ENCODE assay signal across 8 mouse cellular contexts in the genomic region with DNA sequence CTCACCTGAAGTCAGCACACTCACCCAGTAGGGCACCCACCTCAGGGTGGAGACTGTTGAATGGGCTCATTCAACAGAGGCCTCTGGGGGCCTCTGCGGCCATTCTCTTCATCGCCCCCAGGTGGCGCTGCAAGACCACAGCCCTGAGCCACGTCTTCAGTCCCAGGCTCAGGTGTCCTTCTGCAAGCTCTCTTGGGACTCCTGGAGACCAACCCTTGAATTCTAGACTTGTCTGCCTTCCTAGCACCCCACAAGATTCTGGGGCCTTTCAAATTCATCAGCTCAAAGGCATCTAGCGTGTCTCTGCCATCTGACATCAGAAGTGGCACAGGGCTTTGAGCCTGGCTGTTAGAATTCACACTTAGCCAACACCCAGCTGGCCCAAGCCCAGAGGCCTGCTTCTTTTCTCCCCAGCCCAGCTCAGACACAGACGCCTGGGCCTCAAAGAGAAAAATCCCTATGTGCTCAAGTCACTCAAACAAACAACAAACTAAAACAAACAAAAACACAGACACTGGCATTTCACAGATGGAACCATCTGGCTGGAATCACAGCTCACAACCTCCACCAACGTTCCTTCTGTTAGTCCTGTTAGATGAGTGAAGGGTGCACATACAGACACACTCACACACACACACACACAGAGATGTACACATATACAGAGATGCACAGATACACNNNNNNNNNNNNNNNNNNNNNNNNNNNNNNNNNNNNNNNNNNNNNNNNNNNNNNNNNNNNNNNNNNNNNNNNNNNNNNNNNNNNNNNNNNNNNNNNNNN. TPM values are rescaled to one million over a fixed set of nuclear protein-coding genes. Genes with fewer than 3 reads are reported as not detected.
A peak's percentile ranks its signal among the peaks of the same experiment; 100 is the strongest.
DNase-seq lines count a peak whose midpoint lies in the region; ATAC-seq and TF ChIP-seq lines count a peak whose summit lies in the region.

No protein-coding gene starts in this region.

- no peak for TF ChIP-seq POLR2A in CH12.LX (IDR thresholded peaks at IDR 0.05; ENCODE audit: low read depth, low read length)

- peaks cover 2% of the 10 kb centered on the region for H3K27me3 ChIP-seq in CH12.LX (replicated peaks)
- no peaks in the 10 kb centered on the region for H3K27me3 ChIP-seq in embryonic facial prominence, embryonic 11.5 days (ENCODE audit: control insufficient read depth, insufficient read depth, low read length)
- no peaks in the 10 kb centered on the region for H3K27me3 ChIP-seq in heart, embryonic 16.5 days (ENCODE audit: control insufficient read depth, insufficient read depth, low read length)
- H3K27me3 ChIP-seq in liver, postnatal 0 days (ENCODE audit: insufficient read depth, low read length), result no peaks in the 10 kb centered on the region

- no peak overlapping the region for H3K9ac ChIP-seq in CH12.LX (ENCODE audit: insufficient read depth, low read depth)
- H3K9ac ChIP-seq in embryonic facial prominence, embryonic 11.5 days (replicated peaks; ENCODE audit: low read length), result no peak overlapping the region
- H3K9ac ChIP-seq in heart, embryonic 16.5 days (ENCODE audit: low read length), result no peak overlapping the region
- no peak overlapping the region for H3K9ac ChIP-seq in liver, postnatal 0 days (replicated peaks)

- no peak overlapping the region for H3K4me2 ChIP-seq in CH12.LX (ENCODE audit: insufficient read depth, low read depth, poor library complexity, severe bottlenecking)
- no peak overlapping the region for H3K4me2 ChIP-seq in embryonic facial prominence, embryonic 11.5 days (ENCODE audit: low read depth, low read length)
- no peak overlapping the region for H3K4me2 ChIP-seq in heart, embryonic 16.5 days (ENCODE audit: low read depth, low read length)
- H3K4me2 ChIP-seq in liver, postnatal 0 days (ENCODE audit: low read depth, low read length), result no peak overlapping the region

- ATAC-seq in embryonic facial prominence, embryonic 11.5 days (replicated peaks; ENCODE audit: insufficient number of reproducible peaks, low FRiP score, low TSS enrichment, low read depth), result peak; percentile 52; the same call in 1 of the 2 replicates
- ATAC-seq in heart, embryonic 16.5 days (replicated peaks; ENCODE audit: extremely low read depth, insufficient read depth, low FRiP score), result peak; percentile 63; the same call in 1 of the 2 replicates
- ATAC-seq in liver, postnatal 0 days, result peak; percentile 45; the same call in 1 of the 2 replicates

- no peaks in the 10 kb centered on the region for H3K36me3 ChIP-seq in CH12.LX (replicated peaks in 1 of 2; ENCODE audit: control insufficient read depth in 1 of 2, insufficient read depth in 1 of 2, low read length in 1 of 2)
- H3K36me3 ChIP-seq in embryonic facial prominence, embryonic 11.5 days (replicated peaks; ENCODE audit: control insufficient read depth, insufficient read depth, low read depth, low read length), result no peaks in the 10 kb centered on the region
- no peaks in the 10 kb centered on the region for H3K36me3 ChIP-seq in heart, embryonic 16.5 days (ENCODE audit: control insufficient read depth, insufficient read depth)
- no peaks in the 10 kb centered on the region for H3K36me3 ChIP-seq in liver, postnatal 0 days (replicated peaks; ENCODE audit: insufficient read depth, low read length)

- no peak overlapping the region for H3K4me3 ChIP-seq in CH12.LX (replicated peaks in 1 of 3; ENCODE audit: low read depth in 2 of 3, low read length in 2 of 3, poor library complexity in 1 of 3)
- no peak overlapping the region for H3K4me3 ChIP-seq in embryonic facial prominence, embryonic 11.5 days (ENCODE audit: low read depth, low read length)
- H3K4me3 ChIP-seq in heart, embryonic 16.5 days (ENCODE audit: low read length), result no peak overlapping the region
- H3K4me3 ChIP-seq in liver, postnatal 0 days (ENCODE audit: low read depth, low read length), result no peak overlapping the region

- no peaks in the 10 kb centered on the region for H3K9me3 ChIP-seq in CH12.LX (replicated peaks; ENCODE audit: low read length)
- no peaks in the 10 kb centered on the region for H3K9me3 ChIP-seq in embryonic facial prominence, embryonic 11.5 days (replicated peaks; ENCODE audit: control insufficient read depth, low read length)
- no peaks in the 10 kb centered on the region for H3K9me3 ChIP-seq in heart, embryonic 16.5 days (replicated peaks; ENCODE audit: control insufficient read depth, low read length)
- H3K9me3 ChIP-seq in liver, postnatal 0 days (ENCODE audit: low read length), result no peaks in the 10 kb centered on the region

- DNase-seq in CH12.LX (ENCODE audit: extremely low read depth), result peak; percentile 71
- DNase-seq in adrenal gland, postnatal 4 days (ENCODE audit: low spot score in 2 of 2), result peak; percentile 35 to 37
- peak; percentile 76 for DNase-seq in embryonic facial prominence, embryonic 11.5 days (ENCODE audit: low spot score)
- peak; percentile 77 for DNase-seq in kidney, postnatal 14 days
- DNase-seq in liver, postnatal 0 days, result peak; percentile 66
- DNase-seq in ovary, postnatal 14 days (ENCODE audit: low spot score), result peak; percentile 65
- DNase-seq in thymus, postnatal 10 days (ENCODE audit: low spot score in 2 of 2), result peak; percentile 70 to 83

- peak; percentile 90 to 99 for TF ChIP-seq CTCF in CH12.LX (conservative IDR thresholded peaks at IDR 0.05 in 1 of 2, IDR thresholded peaks at IDR 0.05 in 1 of 2; ENCODE audit: low read depth in 2 of 2, low read length in 2 of 2)
- peak; percentile 95 for TF ChIP-seq CTCF in liver, postnatal 0 days (IDR thresholded peaks at IDR 0.05; ENCODE audit: low read depth)

- in situ Hi-C loops in CH12.LX (cut with MboI; ENCODE audit: low pct_ligation_motif_present, low pct_unique_long_range_greater_than_20kb, low sequenced_read_pairs), result no loop called here

- WGBS in embryonic facial prominence, embryonic 11.5 days, result 12% methylated on average over 7 of the region's 7 CpGs
- 10% methylated on average over 7 of the region's 7 CpGs for WGBS in heart, embryonic 16.5 days
- 16% methylated on average over 7 of the region's 7 CpGs for WGBS in liver, postnatal 0 days (ENCODE audit: insufficient replicate concordance)

- TF ChIP-seq EP300 in CH12.LX (IDR thresholded peaks at IDR 0.05; ENCODE audit: low read length), result no peak
- TF ChIP-seq EP300 in liver, postnatal 0 days (IDR thresholded peaks at IDR 0.05; ENCODE audit: low read depth), result no peak

- H3K27ac ChIP-seq in CH12.LX (ENCODE audit: insufficient read depth, low read depth), result no peak overlapping the region
- H3K27ac ChIP-seq in embryonic facial prominence, embryonic 11.5 days (replicated peaks; ENCODE audit: low read depth, low read length), result no peak overlapping the region
- no peak overlapping the region for H3K27ac ChIP-seq in heart, embryonic 16.5 days (ENCODE audit: low read length)
- H3K27ac ChIP-seq in liver, postnatal 0 days (ENCODE audit: low read depth), result no peak overlapping the region

- H3K79me2 ChIP-seq in CH12.LX (replicated peaks; ENCODE audit: control insufficient read depth, extremely low read depth, insufficient read depth, poor library complexity, severe bottlenecking), result no peaks in the 10 kb centered on the region

- dilution Hi-C loops in CH12.LX (cut with MboI; ENCODE audit: extremely low pct_ligation_motif_present, extremely low pct_unique_long_range_greater_than_20kb, low sequenced_read_pairs), result no loop called here

- H3K4me1 ChIP-seq in CH12.LX (ENCODE audit: control insufficient read depth in 1 of 2, insufficient read depth in 2 of 2), result peaks cover 0 to 4% of the 10 kb centered on the region in 2 experiments; a peak in 2 of 4 replicates
- no peaks in the 10 kb centered on the region for H3K4me1 ChIP-seq in embryonic facial prominence, embryonic 11.5 days (ENCODE audit: control insufficient read depth, insufficient read depth, low read length)
- peaks cover 9% of the 10 kb centered on the region for H3K4me1 ChIP-seq in heart, embryonic 16.5 days (ENCODE audit: control insufficient read depth, insufficient read depth, low read length)
- H3K4me1 ChIP-seq in liver, postnatal 0 days (ENCODE audit: insufficient read depth), result no peaks in the 10 kb centered on the region

- TF ChIP-seq RAD21 in CH12.LX (IDR thresholded peaks at IDR 0.05; ENCODE audit: low read depth, low read length), result peak; percentile 99

TF ChIP-seq in CH12.LX, 34 proteins besides CTCF, POLR2A, EP300 and RAD21 (continues in another document):
- TF ChIP-seq SIN3A (IDR thresholded peaks at IDR 0.05; ENCODE audit: low read length), result no peak; the same call in 1 of the 2 replicates
- no peak for TF ChIP-seq UBTF (IDR thresholded peaks at IDR 0.05; ENCODE audit: low read depth, low read length)
- TF ChIP-seq HCFC1 (IDR thresholded peaks at IDR 0.05; ENCODE audit: low read depth, low read length), result no peak; the same call in 1 of the 2 replicates
- no peak for TF ChIP-seq ZNF384 (IDR thresholded peaks at IDR 0.05; ENCODE audit: low read depth, low read length)
- TF ChIP-seq KAT2A (IDR thresholded peaks at IDR 0.05; ENCODE audit: insufficient replicate concordance, low read length), result 0 out of 2 replicates have a peak, but pooled peaks have one; percentile 29
- no peak for TF ChIP-seq MYC (IDR thresholded peaks at IDR 0.05; ENCODE audit: low read depth, low read length)
- 0 out of 2 replicates have a peak, but pooled peaks have one; percentile 31 for TF ChIP-seq NRF1 (IDR thresholded peaks at IDR 0.05; ENCODE audit: low read depth, low read length)
- TF ChIP-seq USF2 (conservative IDR thresholded peaks at IDR 0.05; ENCODE audit: low read depth, low read length), result no peak
- no peak for TF ChIP-seq TBP (conservative IDR thresholded peaks at IDR 0.05; ENCODE audit: low read depth, low read length)
- TF ChIP-seq JUN (IDR thresholded peaks at IDR 0.05; ENCODE audit: insufficient read depth, low read depth, low read length), result no peak
- peak; percentile 94 for TF ChIP-seq ZC3H11A (IDR thresholded peaks at IDR 0.05; ENCODE audit: low read depth, low read length)
- TF ChIP-seq MAZ (IDR thresholded peaks at IDR 0.05; ENCODE audit: low read depth, low read length), result 0 out of 2 replicates have a peak, but pooled peaks have one; percentile 50
- 0 out of 2 replicates have a peak, but pooled peaks have one; percentile 27 for TF ChIP-seq BHLHE40 (IDR thresholded peaks at IDR 0.05; ENCODE audit: low read depth, low read length)
- TF ChIP-seq CHD1 (IDR thresholded peaks at IDR 0.05; ENCODE audit: low read depth, low read length), result no peak
- no peak for TF ChIP-seq POLR2AphosphoS2 (IDR thresholded peaks at IDR 0.05; ENCODE audit: low read depth, low read length)
- peak; percentile 99 for TF ChIP-seq SMC3 (IDR thresholded peaks at IDR 0.05; ENCODE audit: low read depth, low read length)
- no peak for TF ChIP-seq JUND (conservative IDR thresholded peaks at IDR 0.05; ENCODE audit: low read depth, low read length)

RNA-seq across cellular contexts. Expression of a gene that starts 36.6 kb away (rescaled TPM):
- total RNA-seq in CH12.LX (2012; rRNA removed), result not detected in 2 replicates
- not detected in 2 replicates for total RNA-seq in CH12.LX (2014; rRNA removed)
- polyA plus RNA-seq in CH12.LX (2012; ENCODE audit: insufficient read length, low read depth), result not detected in 2 replicates
- 1 to 10 TPM; 1.6 to 1.8 TPM for total RNA-seq in adrenal gland, postnatal 4 days (2021)
- 0.59 and 1.0 TPM in 2 replicates for polyA plus RNA-seq in embryonic facial prominence, embryonic 11.5 days (2014; fragmentation: Nextera tagmentation; extraction: Ambion mirVana)
- polyA plus RNA-seq in heart, embryonic 16.5 days (2015; fragmentation: Nextera tagmentation; extraction: Ambion mirVana), result 1.6 and 1.7 TPM in 2 replicates
- 1.2 TPM in 2 replicates for polyA plus RNA-seq in liver, postnatal 0 days (2015; fragmentation: Nextera tagmentation; extraction: Ambion mirVana)
